ENCODE assay signal across 10 mouse cellular contexts in the genomic region with DNA sequence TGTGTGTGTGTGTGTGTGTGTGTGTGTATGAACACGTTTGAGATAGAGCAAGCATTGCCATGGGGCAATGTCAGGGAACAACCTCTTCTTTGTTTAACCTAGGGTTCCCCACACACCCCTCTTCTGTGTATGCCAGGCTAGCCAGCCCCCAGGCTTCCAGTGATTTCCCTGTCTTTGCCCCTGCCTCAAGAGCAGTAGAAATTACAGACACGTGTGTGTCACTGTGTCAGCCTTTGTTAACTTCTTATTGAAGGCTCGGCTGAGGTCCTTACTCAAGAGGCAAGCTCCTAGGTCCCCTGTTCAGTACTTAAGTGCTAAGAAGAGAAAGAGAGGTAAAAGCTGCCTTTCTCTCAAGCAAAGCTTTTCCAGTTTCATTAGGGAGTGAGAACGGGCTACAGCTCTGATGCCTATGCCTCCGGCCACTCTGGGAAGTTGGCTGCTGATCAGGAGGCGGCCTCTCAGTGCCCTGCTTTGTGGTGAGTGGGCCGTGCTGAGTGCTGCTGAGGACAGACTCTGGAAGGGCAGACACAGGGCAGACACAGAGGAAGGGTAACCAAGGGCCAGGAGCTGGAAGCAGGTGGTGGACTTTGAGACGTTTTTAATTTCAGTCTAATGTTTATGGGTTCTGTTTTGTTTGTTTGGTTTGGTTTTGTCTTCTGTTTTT.
DNase-seq lines count a peak whose midpoint lies in the region; ATAC-seq and TF ChIP-seq lines count a peak whose summit lies in the region.
"Had no signal": no experiment of that assay in that cellular context is flagged by ENCODE, and none has a peak within 500 bp of the region (broad histone marks: within the 10 kb centered on the region; RNA-seq: fewer than 3 reads in every experiment).

No protein-coding gene starts in this region.

- H3K4me2 ChIP-seq in heart, embryonic 15.5 days, result peak overlapping the region; percentile 37; the same call in 1 of the 2 replicates

- WGBS in heart, embryonic 15.5 days, result 18% methylated on average over 8 of the region's 8 CpGs
- 9% methylated on average over 8 of the region's 8 CpGs for WGBS in small intestine, adult 2 months

- no peak for TF ChIP-seq CTCF in small intestine, adult 2 months (IDR thresholded peaks at IDR 0.05; ENCODE audit: extremely low read depth, insufficient read length, insufficient replicate concordance, low read depth, low read length)

- H3K4me1 ChIP-seq in heart, embryonic 15.5 days (replicated peaks), result peaks cover 38% of the 10 kb centered on the region
- peaks cover 37% of the 10 kb centered on the region for H3K4me1 ChIP-seq in small intestine, adult 2 months (ENCODE audit: control insufficient read depth, insufficient read depth, insufficient read length, low read length)

- peak; percentile 50 for DNase-seq in ovary, adult 18-20 months (ENCODE audit: low spot score)
- DNase-seq in ovary, postnatal 10 days (ENCODE audit: low spot score), result no peak
- peak; percentile 56 for DNase-seq in fibroblast of lung, adult 2 months (ENCODE audit: low read depth)
- DNase-seq in kidney, postnatal 25 days, result peak; percentile 84 to 92
- DNase-seq in lung, postnatal 14 days, result peak; percentile 72
- no peak for DNase-seq in c-Kit-positive CD71-positive TER-119-positive erythroid progenitor cells, embryonic 14.5 days (ENCODE audit: low spot score)

- no peaks in the 10 kb centered on the region for H3K36me3 ChIP-seq in heart, embryonic 15.5 days
- H3K36me3 ChIP-seq in small intestine, adult 2 months (ENCODE audit: control insufficient read depth, insufficient read depth, low read length), result no peaks in the 10 kb centered on the region

- H3K27me3 ChIP-seq in heart, embryonic 15.5 days, result no peaks in the 10 kb centered on the region
- no peaks in the 10 kb centered on the region for H3K27me3 ChIP-seq in small intestine, adult 2 months (ENCODE audit: control insufficient read depth, insufficient read depth, low read length)
- H3K27me3 ChIP-seq: megakaryocyte, embryonic 14.5 days had no signal

- no peak overlapping the region for H3K4me3 ChIP-seq in heart, embryonic 15.5 days
- no peak overlapping the region for H3K4me3 ChIP-seq in small intestine, adult 2 months (ENCODE audit: low read depth, low read length)
- H3K4me3 ChIP-seq: megakaryocyte, embryonic 14.5 days had no signal

- no peak for TF ChIP-seq POLR2A in small intestine, adult 2 months (IDR thresholded peaks at IDR 0.05; ENCODE audit: low read depth, low read length)

- peak; percentile 88 for ATAC-seq in heart, embryonic 15.5 days (replicated peaks; ENCODE audit: insufficient number of reproducible peaks, insufficient read depth, low FRiP score, low read depth)

- no peaks in the 10 kb centered on the region for H3K9me3 ChIP-seq in heart, embryonic 15.5 days (replicated peaks)
- H3K9me3 ChIP-seq: G1E; megakaryocyte, embryonic 14.5 days had no signal

- peak overlapping the region; percentile 78 for H3K27ac ChIP-seq in heart, embryonic 15.5 days
- H3K27ac ChIP-seq in small intestine, adult 2 months (ENCODE audit: insufficient read depth, low read depth, low read length), result peak overlapping the region; percentile 11; the same call in 1 of the 2 replicates

- no peak overlapping the region for H3K9ac ChIP-seq in heart, embryonic 15.5 days

Comparison
In these comparisons a context has a peak if more than half of its experiments do, and no peak if none do; other contexts are left out.
1. DNase-seq: peak in ovary, adult 18-20 months (single experiment), fibroblast of lung, adult 2 months (single experiment), kidney, postnatal 25 days (2 of 2) and lung, postnatal 14 days (single experiment); none in ovary, postnatal 10 days (single experiment) and c-Kit-positive CD71-positive TER-119-positive erythroid progenitor cells, embryonic 14.5 days (single experiment).